Mouse (Mus musculus) neural tube, embryonic 13.5 days (tissue): ENCODE results near the gene Nlrp9b. TPM values are rescaled to one million over a fixed set of nuclear protein-coding genes. Genes with fewer than 3 reads are reported as not detected.
"Not testable (repeated sequence)": the region's sequence is repeated elsewhere in the genome, so short reads cannot be mapped to it uniquely, and the experiment has no call there.

ENCODE experiments used
- ATAC-seq: fragments of 200-750 bp; cut with Nextera tagmentation; 2 replicates; pipeline ENCODE4 v1.8.0; 2017; ENCODE audit warnings: low read depth, mild to moderate bottlenecking, moderate TSS enrichment, moderate library complexity
- H3K27ac ChIP-seq: fragments of 300-500 bp; sonication (generic); replicated peaks from 2 replicates; pipeline ENCODE4 v1.5.1; 2015; ENCODE audit warnings: moderate library complexity, mild to moderate bottlenecking, inconsistent platforms
- H3K27me3 ChIP-seq: fragments of 300-500 bp; sonication (generic); 2 replicates; pipeline ENCODE4 v1.6.1; 2015; ENCODE audit warnings: mild to moderate bottlenecking, inconsistent platforms
- H3K36me3 ChIP-seq: fragments of 300-500 bp; sonication (generic); 2 replicates; pipeline ENCODE4 v1.6.1; 2015; ENCODE audit warnings: mild to moderate bottlenecking, inconsistent platforms
- H3K4me1 ChIP-seq: fragments of 300-500 bp; sonication (generic); replicated peaks from 2 replicates; pipeline ENCODE4 v1.6.1; 2015; ENCODE audit warnings: inconsistent platforms
- H3K4me2 ChIP-seq: fragments of 300-500 bp; sonication (generic); 2 replicates; pipeline ENCODE4 v1.6.1; 2015; ENCODE audit warnings: inconsistent platforms, mild to moderate bottlenecking, moderate library complexity
- H3K4me3 ChIP-seq: fragments of 300-500 bp; sonication (generic); 2 replicates; pipeline ENCODE4 v1.5.1; 2015; ENCODE audit warnings: mild to moderate bottlenecking, inconsistent platforms
- H3K9ac ChIP-seq: fragments of 300-500 bp; sonication (generic); 2 replicates; pipeline ENCODE4 v1.6.1; 2015; ENCODE audit warnings: moderate library complexity, mild to moderate bottlenecking, inconsistent platforms
- H3K9me3 ChIP-seq: fragments of 300-500 bp; sonication (generic); 2 replicates; pipeline ENCODE4 v1.6.1; 2016; ENCODE audit warnings: inconsistent platforms
- WGBS: fragments of 180-500 bp; shearing (Covaris S2); methylation state at CpG from one replicate; pipeline ENCODE4 v1.1.7; 2015; 5-methylcytosine and 5-hydroxymethylcytosine counted together
- polyA plus RNA-seq: library from polyadenylated mRNA; unstranded; fragments of >200 nt; fragmentation: Nextera tagmentation; extraction: Ambion mirVana; gene quantifications from 2 replicates; pipeline ENCODE4 v1.2.1, GENCODE M21; 2015

The Nlrp9b gene
- polyA plus RNA-seq, 1 experiment from 2014 or later = not detected

DNA sequence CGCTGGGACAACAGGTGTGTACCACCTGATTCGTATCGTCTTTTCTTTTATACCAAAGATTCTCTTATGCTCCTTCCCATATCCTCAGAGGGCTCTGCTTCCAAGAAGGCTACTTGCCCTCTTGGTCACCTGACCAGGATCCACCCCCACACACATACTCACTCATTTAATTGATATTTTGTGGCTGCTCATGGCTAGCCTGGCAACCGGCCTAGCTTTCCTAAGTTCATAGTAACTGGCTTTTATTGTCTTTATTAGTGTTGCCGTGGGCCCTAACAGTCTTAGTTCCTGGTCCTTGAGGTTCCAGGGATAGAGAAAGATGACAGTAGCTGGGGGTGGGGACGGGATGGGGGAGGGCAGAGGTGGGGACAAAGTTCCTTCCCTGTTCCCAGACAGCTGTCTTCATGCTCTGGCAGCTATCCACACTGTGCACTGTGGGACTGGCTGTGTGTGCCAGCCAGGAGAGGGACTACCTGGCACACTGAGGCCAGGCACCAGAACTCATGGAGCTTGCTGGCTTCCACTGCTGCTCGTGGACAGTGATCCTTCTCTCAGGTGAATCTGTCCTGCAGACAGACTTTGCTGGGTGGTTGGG, 26.2 kb upstream of the Nlrp9b start, which contains the start of gene Ceacam20:
Gene Ceacam20 (plus strand): TSS at position 428 of the 595 bp plus-strand sequence.
- H3K4me3 ChIP-seq = no peak within 1 kb of the TSS
- H3K9ac ChIP-seq = no peak within 1 kb of the TSS
- WGBS = 82% methylated on average over 7 of the region's 7 CpGs
- H3K9me3 ChIP-seq = peaks cover 10% of the 10 kb centered on the region; the same call in 1 of the 2 replicates
- H3K36me3 ChIP-seq = no peaks in the 10 kb centered on the region
- H3K27me3 ChIP-seq = no peaks in the 10 kb centered on the region
- H3K4me2 ChIP-seq = no peak within 1 kb of the TSS
- no peaks in the 10 kb centered on the region for H3K4me1 ChIP-seq
- H3K27ac ChIP-seq = no peak within 1 kb of the TSS
- ATAC-seq = no peak

DNA sequence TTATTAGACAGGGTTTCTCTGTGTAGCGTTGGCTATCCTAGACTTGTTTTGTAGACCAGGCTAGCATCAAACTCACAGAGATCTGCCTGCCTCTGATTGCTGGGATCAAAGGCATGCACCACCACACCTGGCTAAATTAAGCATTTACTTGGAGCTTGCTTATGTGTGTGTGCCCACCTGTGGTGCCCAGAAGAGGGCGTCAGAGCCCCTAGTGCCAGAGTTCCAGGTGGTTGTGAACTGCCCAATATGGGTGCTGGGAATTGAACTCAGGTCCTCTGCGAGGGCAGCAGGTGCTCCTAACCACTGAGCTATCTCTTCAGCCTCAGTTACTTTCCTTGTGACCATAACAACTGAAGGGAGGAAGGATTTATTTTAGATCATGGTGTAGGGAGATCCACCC, 22.2 kb upstream of the Nlrp9b start:
- Histone ChIP-seq H3K4me2 (no peak overlapping the region), H3K27me3 (no peaks in the 10 kb centered on the region), H3K9ac (no peak overlapping the region), H3K9me3 (peaks cover 26% of the 10 kb centered on the region), H3K4me1 (no peaks in the 10 kb centered on the region), H3K27ac (no peak overlapping the region), H3K36me3 (no peaks in the 10 kb centered on the region), H3K4me3 (no peak overlapping the region)
- no peak for ATAC-seq
- WGBS = 80% methylated on average over 3 of the region's 3 CpGs

DNA sequence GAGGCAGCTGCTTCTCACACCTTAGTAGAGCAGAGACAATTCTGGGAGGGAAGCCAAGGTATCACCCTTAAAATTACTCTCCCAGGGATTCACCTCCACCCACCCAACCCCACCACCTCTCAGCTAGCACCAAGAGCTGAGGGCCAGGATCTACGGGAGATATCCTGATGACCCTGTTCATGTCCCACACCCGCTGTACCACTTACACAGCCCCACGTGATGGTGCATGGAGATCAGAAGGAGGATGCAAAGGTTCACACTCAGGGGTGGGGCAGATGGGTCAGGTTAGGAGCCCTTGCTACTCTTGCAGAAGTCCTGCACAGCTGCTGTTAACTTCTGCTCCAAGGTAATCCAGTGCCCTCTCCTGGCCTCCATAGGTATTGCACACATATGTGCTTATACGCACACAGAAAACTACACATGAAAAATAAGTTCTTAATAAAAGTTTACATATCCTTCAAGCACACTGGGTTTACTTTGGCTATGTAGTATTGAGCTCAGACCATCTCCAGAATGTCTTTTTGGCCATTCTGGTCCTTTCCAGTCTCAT, 21.6 kb upstream of the Nlrp9b start:
- Histone ChIP-seq H3K9me3 (peaks cover 26% of the 10 kb centered on the region), H3K4me3 (no peak overlapping the region), H3K4me1 (no peaks in the 10 kb centered on the region), H3K4me2 (no peak overlapping the region), H3K9ac (no peak overlapping the region), H3K27ac (no peak overlapping the region), H3K36me3 (no peaks in the 10 kb centered on the region), H3K27me3 (no peaks in the 10 kb centered on the region)
- no peak for ATAC-seq
- 96% methylated on average over 4 of the region's 4 CpGs for WGBS

DNA sequence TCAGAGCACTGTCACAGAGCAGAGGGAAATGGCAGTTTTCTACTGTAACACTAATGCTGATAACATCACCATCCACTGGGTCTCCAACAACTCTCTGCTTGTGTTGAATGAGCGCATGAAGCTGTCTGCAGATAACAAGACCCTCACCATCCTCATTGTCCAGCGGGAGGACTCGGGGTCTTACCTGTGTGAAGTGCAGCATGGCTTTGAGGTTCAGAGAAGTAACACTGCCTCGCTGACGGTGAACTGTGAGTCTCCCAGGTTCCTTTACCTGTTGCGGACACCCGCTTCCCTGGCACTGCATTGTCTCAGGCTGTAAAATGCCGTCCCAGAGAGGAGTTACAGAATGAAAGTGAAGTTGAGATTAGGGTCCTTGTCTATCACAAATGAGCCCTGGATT, 21.1 kb upstream of the Nlrp9b start:
- Histone ChIP-seq H3K4me2 (no peak overlapping the region), H3K4me1 (no peaks in the 10 kb centered on the region), H3K4me3 (no peak overlapping the region), H3K27ac (no peak overlapping the region), H3K27me3 (no peaks in the 10 kb centered on the region), H3K9me3 (peaks cover 26% of the 10 kb centered on the region), H3K36me3 (no peaks in the 10 kb centered on the region), H3K9ac (no peak overlapping the region)
- no peak for ATAC-seq
- WGBS = 90% methylated on average over 8 of the region's 8 CpGs

DNA sequence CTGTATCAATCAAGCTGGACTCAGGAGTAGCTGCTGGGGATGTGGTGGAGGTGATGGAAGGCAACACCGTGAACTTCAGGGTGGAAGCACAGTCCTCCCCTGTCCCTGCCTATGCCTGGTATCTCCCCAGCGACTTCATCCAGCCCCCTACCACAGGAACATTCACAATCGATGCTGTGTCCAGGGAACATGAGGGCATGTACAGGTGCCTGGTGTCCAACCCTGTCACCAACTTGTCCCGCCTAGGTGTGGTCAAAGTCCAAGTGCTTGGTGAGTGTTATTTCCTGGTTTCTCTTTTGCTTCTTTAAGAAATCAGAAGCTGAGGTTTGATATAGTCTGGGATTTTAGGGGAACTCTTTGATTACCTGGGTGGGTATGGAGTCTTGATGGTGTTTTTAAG, 19.7 kb upstream of the Nlrp9b start:
- no peak for ATAC-seq
- H3K4me2 ChIP-seq = no peak overlapping the region
- 91% methylated on average over 4 of the region's 4 CpGs for WGBS
- no peaks in the 10 kb centered on the region for H3K27me3 ChIP-seq
- H3K4me3 ChIP-seq = no peak overlapping the region
- H3K27ac ChIP-seq = no peak overlapping the region
- no peak overlapping the region for H3K9ac ChIP-seq
- no peaks in the 10 kb centered on the region for H3K36me3 ChIP-seq
- no peaks in the 10 kb centered on the region for H3K4me1 ChIP-seq
- H3K9me3 ChIP-seq = peaks cover 26% of the 10 kb centered on the region

DNA sequence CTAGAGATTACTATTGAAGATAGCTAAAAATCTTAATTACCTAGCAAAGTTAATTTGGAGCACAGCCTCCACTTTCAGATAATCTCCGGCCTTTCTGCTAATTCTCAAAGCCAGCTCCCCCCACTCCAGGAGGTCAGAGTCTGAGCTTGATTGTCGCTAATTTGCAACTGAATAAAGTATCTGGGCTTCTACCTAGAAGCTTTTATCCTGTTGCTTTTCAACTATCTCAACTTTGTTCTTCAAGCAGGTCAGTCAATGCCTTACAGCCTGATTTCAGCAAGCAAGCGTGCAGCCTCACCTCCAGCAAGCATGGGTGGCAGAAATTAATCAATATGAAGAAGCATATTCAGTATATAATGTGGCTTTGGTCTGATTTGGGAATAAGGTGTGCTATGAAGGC, 5.5 kb downstream of the Nlrp9b start:
- not testable (repeated sequence) for H3K4me2 ChIP-seq, H3K4me3 ChIP-seq, H3K4me1 ChIP-seq, H3K9ac ChIP-seq, H3K36me3 ChIP-seq, ATAC-seq, H3K27ac ChIP-seq, H3K27me3 ChIP-seq
- H3K9me3 ChIP-seq = peaks cover 13% of the 10 kb centered on the region
- 60% methylated on average over 3 of the region's 3 CpGs for WGBS

DNA sequence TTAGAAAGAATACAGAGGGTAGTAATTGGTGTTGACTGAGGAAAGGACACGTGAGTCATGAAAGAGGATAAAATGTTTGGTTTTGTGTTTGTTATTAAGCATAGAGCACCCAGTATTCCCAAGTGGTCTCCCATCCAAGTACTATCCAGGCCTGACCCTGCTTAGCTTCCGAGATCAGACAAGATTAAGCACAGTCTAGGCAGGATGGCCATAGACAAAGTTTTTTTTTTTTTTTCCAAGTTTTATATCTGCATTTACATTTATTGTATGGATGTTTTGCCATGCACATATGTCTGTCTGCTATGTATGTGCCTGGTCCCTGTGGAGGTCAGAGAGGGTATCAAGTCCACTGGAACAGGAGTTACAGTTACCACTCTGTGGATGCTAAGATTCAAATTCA, 18.7 kb downstream of the Nlrp9b start:
- Histone ChIP-seq H3K27me3 (no peaks in the 10 kb centered on the region), H3K4me1 (no peaks in the 10 kb centered on the region), H3K9me3 (no peaks in the 10 kb centered on the region; the same call in 1 of the 2 replicates), H3K4me2 (no peak overlapping the region), H3K27ac (no peak overlapping the region), H3K36me3 (no peaks in the 10 kb centered on the region), H3K4me3 (no peak overlapping the region), H3K9ac (no peak overlapping the region)
- WGBS = 83% methylated on average over 2 of the region's 2 CpGs
- no peak for ATAC-seq

DNA sequence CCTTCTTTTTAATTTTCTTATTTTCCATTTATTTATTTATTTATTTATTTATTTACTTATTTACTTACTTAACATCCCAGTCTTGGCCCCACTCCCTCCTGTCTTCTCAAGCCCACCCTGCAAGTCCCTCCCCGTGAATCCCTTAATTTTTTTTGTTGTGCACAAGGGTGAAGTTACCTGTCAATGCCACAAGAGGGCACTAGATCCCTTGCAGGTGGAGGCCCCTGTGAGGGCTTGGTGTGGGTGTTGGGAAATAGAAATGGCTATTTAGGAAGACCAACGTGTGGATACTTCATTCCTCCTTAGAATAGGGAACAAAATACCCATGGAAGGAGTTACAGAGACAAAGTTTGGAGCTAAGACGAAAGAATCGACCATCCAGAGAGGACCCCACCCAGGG, 72.8 kb downstream of the Nlrp9b start:
- not testable (repeated sequence) for H3K9me3 ChIP-seq, ATAC-seq, H3K36me3 ChIP-seq, H3K9ac ChIP-seq, H3K27ac ChIP-seq, H3K4me3 ChIP-seq, H3K4me1 ChIP-seq, H3K27me3 ChIP-seq, H3K4me2 ChIP-seq
- 71% methylated on average over 4 of the region's 4 CpGs for WGBS

DNA sequence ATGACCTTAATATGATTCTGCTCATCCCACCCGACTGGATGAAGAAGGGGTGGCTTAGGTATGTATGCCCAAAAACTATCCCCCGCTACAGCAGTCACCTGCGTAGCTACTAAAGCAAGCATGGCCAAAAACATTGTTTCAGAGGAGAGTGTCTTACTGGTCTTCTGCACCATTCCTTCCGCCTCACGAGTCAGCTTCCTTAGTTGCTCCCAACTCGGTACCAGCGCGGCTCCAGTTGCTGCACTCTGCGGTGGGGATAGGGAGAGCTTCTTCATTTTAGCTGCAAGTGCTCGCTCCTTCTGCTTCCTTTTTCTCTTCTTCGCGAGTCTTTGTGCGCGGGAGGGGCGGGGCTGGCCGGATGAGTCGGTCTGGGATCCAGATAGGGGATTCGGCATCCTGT, 86.9 kb downstream of the Nlrp9b start:
- 71% methylated on average over 18 of the region's 18 CpGs for WGBS
- not testable (repeated sequence) for H3K4me3 ChIP-seq, H3K27ac ChIP-seq, H3K4me1 ChIP-seq, H3K9ac ChIP-seq, H3K4me2 ChIP-seq, ATAC-seq, H3K36me3 ChIP-seq, H3K9me3 ChIP-seq, H3K27me3 ChIP-seq

DNA sequence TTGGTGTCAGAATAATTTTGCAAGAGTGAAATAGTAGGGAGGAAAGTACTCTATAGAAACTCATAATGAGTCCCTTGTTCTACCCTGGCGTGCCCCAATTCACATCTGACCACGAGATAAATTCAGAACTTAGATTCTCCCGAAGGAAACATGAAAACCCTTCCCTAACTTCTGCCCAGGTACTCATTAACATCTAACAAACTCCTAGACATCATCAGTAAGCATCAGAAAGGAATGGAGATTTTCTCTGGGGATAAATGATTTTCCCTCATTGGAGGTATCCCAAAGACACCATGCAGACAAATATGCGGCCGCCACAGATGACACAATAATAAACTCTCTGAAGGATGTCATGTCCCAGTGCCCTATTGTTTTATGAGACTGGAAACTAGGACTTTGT, 108.1 kb downstream of the Nlrp9b start, which contains the start of gene Vmn1r91:
Gene Vmn1r91 (plus strand): TSS at position 301 of the 400 bp plus-strand sequence.
- H3K27me3 ChIP-seq, ATAC-seq, H3K27ac ChIP-seq, H3K9ac ChIP-seq, H3K4me3 ChIP-seq, H3K4me1 ChIP-seq, H3K9me3 ChIP-seq, H3K4me2 ChIP-seq, H3K36me3 ChIP-seq: not testable (repeated sequence)
- 84% methylated on average over 5 of the region's 5 CpGs for WGBS

DNA sequence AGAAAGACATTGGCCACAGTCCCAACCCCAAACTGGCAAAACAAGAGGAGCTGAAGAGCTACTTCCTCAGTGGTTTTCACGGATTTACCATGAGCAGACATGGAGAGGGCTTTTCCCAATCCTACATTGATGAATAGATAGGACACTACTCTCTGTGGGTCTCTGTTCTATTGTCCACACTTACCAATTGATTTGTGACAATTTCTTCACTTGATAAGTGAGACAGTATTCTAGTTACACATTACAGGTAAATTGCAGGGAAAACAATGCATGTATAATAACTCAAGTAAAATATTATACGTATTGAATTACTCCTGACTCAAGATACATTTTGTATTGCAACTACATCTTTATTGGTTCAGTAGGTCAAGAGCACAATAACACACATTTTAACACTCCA, 131.2 kb downstream of the Nlrp9b start, which contains the start of gene Gm16442:
Gene Gm16442 (minus strand): TSS at position 101 of the 400 bp plus-strand sequence.
- not testable (repeated sequence) for H3K9ac ChIP-seq
- WGBS = no CpG with 5 or more reads among the region's 2 CpGs

More for the DNA sequence above, 131.2 kb downstream of the Nlrp9b start, which contains the start of gene Gm16442:
- H3K36me3 ChIP-seq, H3K27ac ChIP-seq, H3K4me3 ChIP-seq, H3K9me3 ChIP-seq, H3K4me2 ChIP-seq, H3K4me1 ChIP-seq, ATAC-seq, H3K27me3 ChIP-seq: not testable (repeated sequence)
